Mouse (Mus musculus): Measurements from ENCODE around the gene Ubr4. TPM values are rescaled to one million over a fixed set of nuclear protein-coding genes. Genes with fewer than 3 reads are reported as not detected.

Gene Ubr4
- total and polyA plus RNA-seq, 3 experiments: 81.9 to 270 (median 177) TPM

- H3K9ac ChIP-seq (ENCODE audit: control insufficient read depth, low read depth, low read length, poor library complexity, severe bottlenecking): no peak overlapping the region
- H3K4me1 ChIP-seq (ENCODE audit: control insufficient read depth in 1 of 2, insufficient read depth in 2 of 2, low read length in 2 of 2): no peaks in the 10 kb centered on the region; a peak in 1 of 4 replicates
- no peaks in the 10 kb centered on the region for H3K9me3 ChIP-seq (replicated peaks; ENCODE audit: insufficient read depth, low read length)
- H3K27me3 ChIP-seq (ENCODE audit: control insufficient read depth in 1 of 2, insufficient read depth in 2 of 2, low read length in 2 of 2): peaks cover 0 to 1% of the 10 kb centered on the region in 2 experiments; a peak in 2 of 4 replicates
- no peak for DNase-seq (ENCODE audit: low read depth, low spot score)
- no peak overlapping the region for H3K4me3 ChIP-seq (ENCODE audit: control insufficient read depth in 1 of 2, insufficient read depth in 1 of 2, low read depth in 2 of 2, low read length in 2 of 2)
- no peak for TF ChIP-seq TCF12 (IDR thresholded peaks at IDR 0.05; ENCODE audit: low read depth, low read length)
- H3K79me2 ChIP-seq (ENCODE audit: control insufficient read depth, insufficient read depth, low read length, poor library complexity): no peaks in the 10 kb centered on the region
- H3K36me3 ChIP-seq (ENCODE audit: control insufficient read depth in 1 of 2, insufficient read depth in 2 of 2, low read length in 2 of 2): no peaks in the 10 kb centered on the region
- no peak overlapping the region for H3K27ac ChIP-seq (ENCODE audit: control insufficient read depth, low read depth, low read length)
Measured at GRCm38 (mm10) chr4:139536706-139537105, 184.3 kb downstream of the Ubr4 start.

Other genes with a start within 250 kb of the Ubr4 start
- gene Minos1, start 221.5 kb upstream of the Ubr4 start, total RNA-seq (2012; rRNA removed): 163 and 183 TPM in 2 replicates
- 100 to 1,000 TPM in 1 of 2 experiments, not detected in 1; 401 TPM for gene Minos1, start 221.5 kb upstream of the Ubr4 start, polyA plus RNA-seq (2012; ENCODE audit: insufficient read depth in 1 of 2, insufficient read length in 2 of 2, low read depth in 1 of 2, low replicate concordance in 2 of 2, missing spikeins in 1 of 2)
- gene Capzb, start 159.7 kb upstream of the Ubr4 start, total RNA-seq (2012; rRNA removed): 91.2 and 103 TPM in 2 replicates
- gene Capzb, start 159.7 kb upstream of the Ubr4 start, polyA plus RNA-seq (2012; ENCODE audit: insufficient read depth in 1 of 2, insufficient read length in 2 of 2, low read depth in 1 of 2, low replicate concordance in 2 of 2, missing spikeins in 1 of 2): 100 to 1,000 TPM in 1 of 2 experiments, not detected in 1; 354 TPM
- gene Pqlc2, start 41.9 kb upstream of the Ubr4 start, total RNA-seq (2012; rRNA removed): 5.2 and 5.3 TPM in 2 replicates
- 10 to 100 TPM in 1 of 2 experiments, not detected in 1; 12.0 TPM for gene Pqlc2, start 41.9 kb upstream of the Ubr4 start, polyA plus RNA-seq (2012; ENCODE audit: insufficient read depth in 1 of 2, insufficient read length in 2 of 2, low read depth in 1 of 2, low replicate concordance in 2 of 2, missing spikeins in 1 of 2)
- 30.1 and 39.4 TPM in 2 replicates for gene Akr7a5, start 41.9 kb upstream of the Ubr4 start, total RNA-seq (2012; rRNA removed)
- gene Akr7a5, start 41.9 kb upstream of the Ubr4 start, polyA plus RNA-seq (2012; ENCODE audit: insufficient read depth in 1 of 2, insufficient read length in 2 of 2, low read depth in 1 of 2, low replicate concordance in 2 of 2, missing spikeins in 1 of 2): 10 to 100 TPM in 1 of 2 experiments, not detected in 1; 43.2 TPM
- gene Mrto4, start within 50 bp of the Ubr4 start, total RNA-seq (2012; rRNA removed): 320 and 353 TPM in 2 replicates
- 100 to 1,000 TPM in 1 of 2 experiments, not detected in 1; 253 TPM for gene Mrto4, start within 50 bp of the Ubr4 start, polyA plus RNA-seq (2012; ENCODE audit: insufficient read depth in 1 of 2, insufficient read length in 2 of 2, low read depth in 1 of 2, low replicate concordance in 2 of 2, missing spikeins in 1 of 2)
- gene Emc1, start within 50 bp of the Ubr4 start, total RNA-seq (2012; rRNA removed): 40.1 and 50.4 TPM in 2 replicates
- 10 to 100 TPM in 1 of 2 experiments, not detected in 1; 17.3 TPM for gene Emc1, start within 50 bp of the Ubr4 start, polyA plus RNA-seq (2012; ENCODE audit: insufficient read depth in 1 of 2, insufficient read length in 2 of 2, low read depth in 1 of 2, low replicate concordance in 2 of 2, missing spikeins in 1 of 2)
- gene Iffo2, start 177.9 kb downstream of the Ubr4 start, total RNA-seq (2012; rRNA removed): 0.95 and 1.3 TPM in 2 replicates
- gene Iffo2, start 177.9 kb downstream of the Ubr4 start, polyA plus RNA-seq (2012; ENCODE audit: insufficient read depth in 1 of 2, insufficient read length in 2 of 2, low read depth in 1 of 2, low replicate concordance in 2 of 2, missing spikeins in 1 of 2): 1 to 10 TPM in 1 of 2 experiments, not detected in 1; 2.7 TPM

Measured in MEL (cell line).